Mouse (Mus musculus): Measurements from ENCODE around the gene Tssk2.

Gene Tssk2

GRCm38 (mm10) chr16:17945081-17945831, 46.8 kb downstream of the Tssk2 start:
- DNase-seq (ENCODE audit: low spot score in 2 of 2): no peak

GRCm38 (mm10) chr16:17949421-17949877, 51.0 kb downstream of the Tssk2 start:
- no peak for DNase-seq (ENCODE audit: low spot score in 2 of 2)
